Mouse (Mus musculus): Measurements from ENCODE around the gene Atp6v1g2. TPM values are rescaled to one million over a fixed set of nuclear protein-coding genes. Genes with fewer than 3 reads are reported as not detected.
A peak's percentile ranks its signal among the peaks of the same experiment; 100 is the strongest.
"Not testable (repeated sequence)": the region's sequence is repeated elsewhere in the genome, so short reads cannot be mapped to it uniquely, and the experiment has no call there.

Gene Atp6v1g2
- polyA plus RNA-seq, 1 experiment from 2014 or later: 78.1 TPM

GRCm38 (mm10) chr17:35231022-35231421 lies 2.4 kb upstream of the Atp6v1g2 start:
- H3K27me3 ChIP-seq (ENCODE audit: control insufficient read depth, insufficient read depth, low read length): no peaks in the 10 kb centered on the region
- peaks cover 9% of the 10 kb centered on the region; the same call in 1 of the 2 replicates for H3K4me1 ChIP-seq (ENCODE audit: control insufficient read depth, insufficient read depth, low read length)
- H3K4me2 ChIP-seq (ENCODE audit: low read length): no peak overlapping the region
- peaks cover 51% of the 10 kb centered on the region for H3K36me3 ChIP-seq (ENCODE audit: control insufficient read depth, insufficient read depth, low read length)
- H3K9me3 ChIP-seq (ENCODE audit: control insufficient read depth, low read length): no peaks in the 10 kb centered on the region
- no peak overlapping the region for H3K9ac ChIP-seq (replicated peaks; ENCODE audit: low read length)
- no peak for DNase-seq
- no peak for ATAC-seq (ENCODE audit: low FRiP score, low TSS enrichment)
- WGBS: 94% methylated on average over 10 of the region's 10 CpGs
- H3K4me3 ChIP-seq (replicated peaks; ENCODE audit: low read depth, low read length): no peak overlapping the region
- H3K27ac ChIP-seq (replicated peaks; ENCODE audit: low read depth, low read length): no peak overlapping the region

- H3K4me3 ChIP-seq (replicated peaks; ENCODE audit: low read depth, low read length): no peak overlapping the region
- no peak for ATAC-seq (ENCODE audit: low FRiP score, low TSS enrichment)
- no peaks in the 10 kb centered on the region for H3K9me3 ChIP-seq (ENCODE audit: control insufficient read depth, low read length)
- no peaks in the 10 kb centered on the region for H3K27me3 ChIP-seq (ENCODE audit: control insufficient read depth, insufficient read depth, low read length)
- H3K9ac ChIP-seq (replicated peaks; ENCODE audit: low read length): no peak overlapping the region; the same call in 1 of the 2 replicates
- peak; percentile 93 for DNase-seq
- H3K27ac ChIP-seq (replicated peaks; ENCODE audit: low read depth, low read length): no peak overlapping the region
- peak overlapping the region; percentile 32; the same call in 1 of the 2 replicates for H3K4me2 ChIP-seq (ENCODE audit: low read length)
- H3K36me3 ChIP-seq (ENCODE audit: control insufficient read depth, insufficient read depth, low read length): peaks cover 45% of the 10 kb centered on the region
- peaks cover 14% of the 10 kb centered on the region; the same call in 1 of the 2 replicates for H3K4me1 ChIP-seq (ENCODE audit: control insufficient read depth, insufficient read depth, low read length)
- 9% methylated on average over 12 of the region's 12 CpGs for WGBS
Measured at GRCm38 (mm10) chr17:35232043-35232442, 1.4 kb upstream of the Atp6v1g2 start.

DNA sequence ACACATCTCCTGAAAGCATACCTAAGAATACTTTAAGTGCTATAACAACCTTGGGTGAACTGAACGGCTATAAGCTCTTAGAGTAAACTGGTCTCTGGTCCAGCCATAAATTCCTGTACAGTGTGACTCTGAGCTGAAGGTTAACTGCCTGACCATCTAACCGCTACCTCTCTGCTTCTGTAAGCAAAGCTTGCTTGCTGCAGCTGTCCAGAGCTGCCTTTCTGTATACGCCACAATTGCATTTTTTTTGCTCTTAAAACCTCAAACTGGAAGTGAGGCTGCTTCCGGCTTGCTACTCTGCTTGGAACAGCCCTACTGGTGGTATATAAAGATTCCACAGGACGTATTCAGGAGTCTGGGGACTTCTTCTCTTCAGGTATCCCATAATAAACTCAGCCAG lies 801 bp upstream of the Atp6v1g2 start:
- ATAC-seq (ENCODE audit: low FRiP score, low TSS enrichment): no peak
- Histone ChIP-seq H3K4me1 (ENCODE audit: control insufficient read depth, insufficient read depth, low read length) (peaks cover 14% of the 10 kb centered on the region; the same call in 1 of the 2 replicates), H3K36me3 (ENCODE audit: control insufficient read depth, insufficient read depth, low read length) (peaks cover 39% of the 10 kb centered on the region), H3K27me3 (ENCODE audit: control insufficient read depth, insufficient read depth, low read length) (no peaks in the 10 kb centered on the region), H3K9me3 (ENCODE audit: control insufficient read depth, low read length) (no peaks in the 10 kb centered on the region), H3K9ac (replicated peaks; ENCODE audit: low read length) (no peak overlapping the region), H3K4me2 (ENCODE audit: low read length) (no peak overlapping the region), H3K27ac (replicated peaks; ENCODE audit: low read depth, low read length) (no peak overlapping the region), H3K4me3 (replicated peaks; ENCODE audit: low read depth, low read length) (no peak overlapping the region)
- no peak for DNase-seq
- WGBS: 92% methylated on average over 5 of the region's 5 CpGs

DNA sequence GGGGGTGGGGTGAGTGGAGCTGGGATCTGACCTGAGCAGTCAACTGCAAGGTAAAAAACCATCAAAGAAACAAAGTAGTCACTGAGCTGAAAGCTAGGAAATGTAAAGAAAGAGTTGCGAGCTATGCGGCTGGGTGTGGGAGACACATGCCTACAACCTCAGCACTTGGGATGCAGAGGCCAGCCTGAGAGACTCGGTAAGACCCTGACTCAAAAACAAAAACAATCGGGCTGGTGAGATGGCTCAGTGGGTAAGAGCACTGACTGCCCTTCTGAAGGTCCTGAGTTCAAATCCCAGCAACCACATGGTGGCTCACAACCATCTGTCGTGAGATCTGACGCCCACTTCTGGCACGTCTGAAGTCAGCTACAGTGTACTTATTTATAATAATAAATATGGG lies 630 bp downstream of the Atp6v1g2 start:
- whole genome bisulfite sequencing: 89% methylated on average over 7 of the region's 7 CpGs
- peaks cover 27% of the 10 kb centered on the region for H3K36me3 ChIP-seq (ENCODE audit: control insufficient read depth, insufficient read depth, low read length)
- DNase-seq; ATAC-seq (ENCODE audit: low FRiP score, low TSS enrichment); H3K27ac ChIP-seq (replicated peaks; ENCODE audit: low read depth, low read length); H3K27me3 ChIP-seq (ENCODE audit: control insufficient read depth, insufficient read depth, low read length); H3K9ac ChIP-seq (replicated peaks; ENCODE audit: low read length); H3K9me3 ChIP-seq (ENCODE audit: control insufficient read depth, low read length): not testable (repeated sequence)
- H3K4me1 ChIP-seq (ENCODE audit: control insufficient read depth, insufficient read depth, low read length): peaks cover 14% of the 10 kb centered on the region; the same call in 1 of the 2 replicates
- H3K4me3 ChIP-seq (replicated peaks; ENCODE audit: low read depth, low read length): peak overlapping the region; percentile 52; the same call in 1 of the 2 replicates
- peak overlapping the region; percentile 91 for H3K4me2 ChIP-seq (ENCODE audit: low read length)

- DNase-seq: peak; percentile 43
Measured at GRCm38 (mm10) chr17:35234903-35235302, 1.4 kb downstream of the Atp6v1g2 start.

GRCm38 (mm10) chr17:35235614-35236389 lies 2.3 kb downstream of the Atp6v1g2 start, which contains the start of gene Nfkbil1:
Nfkbil1 (minus strand) TSS chr17:35235792.
- H3K4me3 ChIP-seq (replicated peaks; ENCODE audit: low read depth, low read length): peak within 1 kb of the TSS; percentile 52
- peak; percentile 77 for ATAC-seq (ENCODE audit: low FRiP score, low TSS enrichment)
- no peaks in the 10 kb centered on the region for H3K9me3 ChIP-seq (ENCODE audit: control insufficient read depth, low read length)
- H3K4me1 ChIP-seq (ENCODE audit: control insufficient read depth, insufficient read depth, low read length): peaks cover 20% of the 10 kb centered on the region
- H3K27me3 ChIP-seq (ENCODE audit: control insufficient read depth, insufficient read depth, low read length): no peaks in the 10 kb centered on the region
- WGBS: under 1% methylated on average over 35 of the region's 35 CpGs
- peak within 1 kb of the TSS; percentile 91 for H3K4me2 ChIP-seq (ENCODE audit: low read length)
- peak within 1 kb of the TSS; percentile 88 for H3K27ac ChIP-seq (replicated peaks; ENCODE audit: low read depth, low read length)
- peak; percentile 96 for DNase-seq
- H3K9ac ChIP-seq (replicated peaks; ENCODE audit: low read length): peak within 1 kb of the TSS; percentile 74
- H3K36me3 ChIP-seq (ENCODE audit: control insufficient read depth, insufficient read depth, low read length): peaks cover 13% of the 10 kb centered on the region

More at GRCm38 (mm10) chr17:35234903-35235302, 1.4 kb downstream of the Atp6v1g2 start:
- Histone ChIP-seq H3K4me1 (ENCODE audit: control insufficient read depth, insufficient read depth, low read length) (peaks cover 14% of the 10 kb centered on the region; the same call in 1 of the 2 replicates), H3K4me3 (replicated peaks; ENCODE audit: low read depth, low read length) (peak overlapping the region; percentile 52), H3K4me2 (ENCODE audit: low read length) (peak overlapping the region; percentile 91), H3K9ac (replicated peaks; ENCODE audit: low read length) (peak overlapping the region; percentile 74), H3K36me3 (ENCODE audit: control insufficient read depth, insufficient read depth, low read length) (peaks cover 18% of the 10 kb centered on the region), H3K27ac (replicated peaks; ENCODE audit: low read depth, low read length) (peak overlapping the region; percentile 88), H3K9me3 (ENCODE audit: control insufficient read depth, low read length) (no peaks in the 10 kb centered on the region), H3K27me3 (ENCODE audit: control insufficient read depth, insufficient read depth, low read length) (no peaks in the 10 kb centered on the region)
- 6% methylated on average over 31 of the region's 31 CpGs for WGBS
- no peak for ATAC-seq (ENCODE audit: low FRiP score, low TSS enrichment)

DNA sequence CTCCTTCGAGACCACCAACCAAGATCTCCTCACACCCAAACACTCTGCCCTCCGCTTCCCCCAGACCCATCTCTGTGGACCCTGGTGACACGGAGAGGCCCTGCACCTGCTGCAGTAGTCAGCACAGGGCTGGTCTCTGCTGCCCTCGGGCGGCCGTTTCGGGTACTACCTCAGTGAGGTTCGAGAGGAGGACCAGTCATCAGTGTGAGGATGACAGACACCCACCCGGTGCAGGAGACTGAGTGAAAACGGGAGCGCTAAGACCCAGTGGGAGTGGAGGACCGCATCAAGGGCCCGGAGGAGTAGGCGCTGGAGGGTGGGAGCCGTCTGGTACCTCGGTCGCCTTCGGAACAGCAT lies 2.9 kb downstream of the Atp6v1g2 start:
- peaks cover 7% of the 10 kb centered on the region; the same call in 1 of the 2 replicates for H3K36me3 ChIP-seq (ENCODE audit: control insufficient read depth, insufficient read depth, low read length)
- under 1% methylated on average over 18 of the region's 18 CpGs for WGBS
- H3K9me3 ChIP-seq (ENCODE audit: control insufficient read depth, low read length): no peaks in the 10 kb centered on the region
- peak; percentile 96 for DNase-seq
- peak; percentile 76 for ATAC-seq (ENCODE audit: low FRiP score, low TSS enrichment)
- H3K4me2 ChIP-seq (ENCODE audit: low read length): peak overlapping the region; percentile 91
- H3K4me3 ChIP-seq (replicated peaks; ENCODE audit: low read depth, low read length): peak overlapping the region; percentile 52
- no peaks in the 10 kb centered on the region for H3K27me3 ChIP-seq (ENCODE audit: control insufficient read depth, insufficient read depth, low read length)
- peak overlapping the region; percentile 88 for H3K27ac ChIP-seq (replicated peaks; ENCODE audit: low read depth, low read length)
- H3K9ac ChIP-seq (replicated peaks; ENCODE audit: low read length): peak overlapping the region; percentile 74
- H3K4me1 ChIP-seq (ENCODE audit: control insufficient read depth, insufficient read depth, low read length): peaks cover 22% of the 10 kb centered on the region

DNA sequence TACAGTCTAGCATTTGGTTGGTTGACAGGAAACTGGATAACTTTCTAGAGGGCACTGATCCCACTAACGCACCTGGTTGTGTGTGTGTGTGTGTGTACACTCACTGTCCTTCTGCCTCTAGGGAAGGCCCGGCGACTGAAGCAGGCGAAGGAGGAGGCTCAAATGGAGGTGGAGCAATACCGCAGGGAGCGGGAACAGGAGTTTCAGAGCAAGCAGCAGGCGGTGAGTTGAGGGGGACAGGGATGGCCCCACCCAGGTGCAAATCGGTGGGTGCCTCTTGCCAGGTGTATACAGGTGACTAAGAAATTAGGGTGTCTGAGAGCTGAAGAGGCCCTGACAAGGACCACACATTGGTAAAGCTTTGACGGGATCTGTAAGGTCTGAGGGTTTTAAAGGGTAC lies 3.5 kb downstream of the Atp6v1g2 start:
- DNase-seq: no peak
- ATAC-seq (ENCODE audit: low FRiP score, low TSS enrichment): no peak
- peak overlapping the region; percentile 74 for H3K9ac ChIP-seq (replicated peaks; ENCODE audit: low read length)
- WGBS: 75% methylated on average over 9 of the region's 9 CpGs
- H3K27ac ChIP-seq (replicated peaks; ENCODE audit: low read depth, low read length): peak overlapping the region; percentile 88
- peak overlapping the region; percentile 52 for H3K4me3 ChIP-seq (replicated peaks; ENCODE audit: low read depth, low read length)
- H3K9me3 ChIP-seq (ENCODE audit: control insufficient read depth, low read length): no peaks in the 10 kb centered on the region
- peaks cover 22% of the 10 kb centered on the region for H3K4me1 ChIP-seq (ENCODE audit: control insufficient read depth, insufficient read depth, low read length)
- H3K36me3 ChIP-seq (ENCODE audit: control insufficient read depth, insufficient read depth, low read length): peaks cover 6% of the 10 kb centered on the region; the same call in 1 of the 2 replicates
- peak overlapping the region; percentile 91 for H3K4me2 ChIP-seq (ENCODE audit: low read length)
- H3K27me3 ChIP-seq (ENCODE audit: control insufficient read depth, insufficient read depth, low read length): no peaks in the 10 kb centered on the region
